Mouse (Mus musculus) ZHBTc4 (cell line): Measurements from ENCODE around the gene Pi4kb.

Source experiments
- DNase-seq: peaks from one replicate; pipeline ENCODE4 v3.0.0-alpha.2; 2011; ENCODE audit warnings: low read depth, low spot score

Pi4kb gene

GRCm38 (mm10) chr3:95056275-95056674 lies 81.7 kb downstream of the Pi4kb start:
- DNase-seq, result no peak
